Mouse (Mus musculus): ENCODE results near the gene Olfr286. TPM values are rescaled to one million over a fixed set of nuclear protein-coding genes. Genes with fewer than 3 reads are reported as not detected.

Olfr286 gene
- not detected for polyA plus RNA-seq (2014; fragmentation: Illumina TruSeq; extraction: RNeasy Lipid Tissue Mini Kit (QIAGEN cat#74804); ENCODE audit: low read depth, low replicate concordance)

DNA sequence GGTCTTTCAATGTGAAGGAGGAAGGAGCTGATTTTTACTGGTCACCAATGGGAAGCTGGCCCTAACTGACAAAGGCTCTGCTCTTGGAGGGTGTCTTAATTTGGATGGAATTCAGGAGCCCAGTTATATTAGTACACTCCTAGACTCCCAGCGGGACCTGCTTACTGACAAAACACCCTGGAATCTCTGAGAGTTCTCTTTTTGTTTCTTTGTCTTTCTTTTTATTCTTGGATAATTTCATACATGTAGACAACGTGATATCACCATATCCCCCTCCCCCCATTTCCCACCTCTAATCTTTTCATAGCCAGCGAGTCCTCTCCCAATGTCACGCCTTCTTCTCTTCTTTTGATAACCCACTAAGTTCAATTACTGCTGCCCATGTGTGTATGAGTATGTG, at the start of gene Olfr286:
Olfr286 (minus strand) TSS at position 101 of the 400 bp plus-strand sequence.

DNA sequence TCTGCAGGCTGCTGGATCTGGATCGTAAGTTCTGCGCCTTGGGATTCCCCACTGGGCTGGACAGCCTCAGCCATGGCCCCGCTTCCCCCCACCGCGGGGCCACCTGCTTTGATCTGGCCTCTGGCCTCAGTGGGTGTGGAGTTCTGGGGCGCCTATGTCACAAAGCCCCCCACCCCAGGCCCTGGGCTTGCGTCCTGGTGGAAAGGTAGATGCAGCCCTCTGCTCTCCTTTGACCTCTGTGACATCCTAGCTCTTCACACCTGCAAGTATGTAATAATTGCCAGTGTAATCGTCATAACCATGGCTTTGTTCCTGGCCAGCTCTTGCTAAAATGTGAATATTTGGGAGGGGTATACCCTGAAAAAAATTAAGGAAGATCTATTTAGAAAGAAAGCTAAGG, 22.9 kb upstream of the Olfr286 start, which contains the start of gene H1fnt:
H1fnt (minus strand) TSS at position 101 of the 400 bp plus-strand sequence.

DNA sequence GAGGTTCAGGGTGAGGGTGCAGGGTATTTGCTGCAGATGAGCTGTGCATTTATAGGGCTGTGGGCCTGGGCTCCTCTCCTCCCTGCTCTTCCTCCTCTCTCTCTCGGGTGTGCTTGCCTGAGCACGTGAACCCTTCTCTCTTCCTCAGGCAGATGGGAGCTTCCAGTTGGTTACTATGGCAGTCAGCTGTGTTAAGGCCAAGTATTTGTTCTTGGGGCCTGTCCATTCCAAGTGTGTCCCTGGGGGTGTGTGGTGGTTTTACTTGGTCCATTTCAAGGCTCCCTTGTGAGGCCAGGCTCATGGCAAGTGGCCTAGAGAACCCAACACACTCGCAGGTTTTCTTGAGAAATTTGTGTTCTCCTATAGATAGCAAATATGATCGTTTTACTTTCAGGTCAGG, 13.4 kb downstream of the Olfr286 start, which contains the start of the genes Gm44579 and Olfr287:
Gm44579 (minus strand) TSS at position 101 of the 400 bp plus-strand sequence.
Olfr287 (minus strand) TSS at position 180 of the 400 bp plus-strand sequence.

DNA sequence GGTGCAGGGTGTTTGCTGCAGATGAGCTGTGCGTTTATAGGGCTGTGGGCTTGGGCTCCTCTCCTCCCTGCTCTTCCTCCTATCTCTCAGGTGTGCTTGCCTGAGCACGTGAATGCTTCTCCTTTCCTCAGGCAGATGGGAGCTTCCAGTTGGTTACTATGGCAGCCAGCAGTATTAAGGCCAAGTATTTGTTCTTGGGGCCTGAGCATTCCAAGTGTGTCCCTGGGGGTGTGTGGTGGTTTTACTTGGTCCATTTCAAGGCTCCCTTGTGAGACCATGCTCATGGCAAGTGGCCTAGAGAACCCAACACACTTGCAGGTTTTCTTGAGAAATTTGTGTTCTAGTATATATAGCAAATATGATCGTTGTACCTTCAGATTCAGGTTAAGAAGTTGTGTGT, 38.8 kb downstream of the Olfr286 start, which contains the start of gene Olfr288:
Olfr288 (minus strand) TSS at position 101 of the 400 bp plus-strand sequence.

Other genes starting within 250 kb of the Olfr286 start
- gene Col2a1, start 229.8 kb downstream of the Olfr286 start, polyA plus RNA-seq (2014; fragmentation: Illumina TruSeq; extraction: RNeasy Lipid Tissue Mini Kit (QIAGEN cat#74804); ENCODE audit: low read depth, low replicate concordance), result not detected
- gene Pfkm, start 141.9 kb downstream of the Olfr286 start, polyA plus RNA-seq (2014; fragmentation: Illumina TruSeq; extraction: RNeasy Lipid Tissue Mini Kit (QIAGEN cat#74804); ENCODE audit: low read depth, low replicate concordance), result 11.9 TPM
- 36.2 TPM for gene Senp1, start 140.7 kb downstream of the Olfr286 start, polyA plus RNA-seq (2014; fragmentation: Illumina TruSeq; extraction: RNeasy Lipid Tissue Mini Kit (QIAGEN cat#74804); ENCODE audit: low read depth, low replicate concordance)
- 29.8 TPM for gene Asb8, start 68.8 kb downstream of the Olfr286 start, polyA plus RNA-seq (2014; fragmentation: Illumina TruSeq; extraction: RNeasy Lipid Tissue Mini Kit (QIAGEN cat#74804); ENCODE audit: low read depth, low replicate concordance)
- not detected for gene Ccdc184, start 67.3 kb downstream of the Olfr286 start, polyA plus RNA-seq (2014; fragmentation: Illumina TruSeq; extraction: RNeasy Lipid Tissue Mini Kit (QIAGEN cat#74804); ENCODE audit: low read depth, low replicate concordance)
- gene Olfr288, start 38.9 kb downstream of the Olfr286 start, polyA plus RNA-seq (2014; fragmentation: Illumina TruSeq; extraction: RNeasy Lipid Tissue Mini Kit (QIAGEN cat#74804); ENCODE audit: low read depth, low replicate concordance), result not detected
- not detected for gene Gm44579, start 13.5 kb downstream of the Olfr286 start, polyA plus RNA-seq (2014; fragmentation: Illumina TruSeq; extraction: RNeasy Lipid Tissue Mini Kit (QIAGEN cat#74804); ENCODE audit: low read depth, low replicate concordance)
- not detected for gene Olfr287, start 13.4 kb downstream of the Olfr286 start, polyA plus RNA-seq (2014; fragmentation: Illumina TruSeq; extraction: RNeasy Lipid Tissue Mini Kit (QIAGEN cat#74804); ENCODE audit: low read depth, low replicate concordance)
- gene H1fnt, start 22.8 kb upstream of the Olfr286 start, polyA plus RNA-seq (2014; fragmentation: Illumina TruSeq; extraction: RNeasy Lipid Tissue Mini Kit (QIAGEN cat#74804); ENCODE audit: low read depth, low replicate concordance), result not detected
- 3.4 TPM for gene Zfp641, start 61.7 kb upstream of the Olfr286 start, polyA plus RNA-seq (2014; fragmentation: Illumina TruSeq; extraction: RNeasy Lipid Tissue Mini Kit (QIAGEN cat#74804); ENCODE audit: low read depth, low replicate concordance)
- not detected for gene Olfr285, start 82.9 kb upstream of the Olfr286 start, polyA plus RNA-seq (2014; fragmentation: Illumina TruSeq; extraction: RNeasy Lipid Tissue Mini Kit (QIAGEN cat#74804); ENCODE audit: low read depth, low replicate concordance)
- not detected for gene Olfr284, start 106.5 kb upstream of the Olfr286 start, polyA plus RNA-seq (2014; fragmentation: Illumina TruSeq; extraction: RNeasy Lipid Tissue Mini Kit (QIAGEN cat#74804); ENCODE audit: low read depth, low replicate concordance)
- not detected for gene Olfr283, start 146.5 kb upstream of the Olfr286 start, polyA plus RNA-seq (2014; fragmentation: Illumina TruSeq; extraction: RNeasy Lipid Tissue Mini Kit (QIAGEN cat#74804); ENCODE audit: low read depth, low replicate concordance)
- gene Olfr282, start 196.8 kb upstream of the Olfr286 start, polyA plus RNA-seq (2014; fragmentation: Illumina TruSeq; extraction: RNeasy Lipid Tissue Mini Kit (QIAGEN cat#74804); ENCODE audit: low read depth, low replicate concordance), result not detected
- not detected for gene Olfr281, start 218.1 kb upstream of the Olfr286 start, polyA plus RNA-seq (2014; fragmentation: Illumina TruSeq; extraction: RNeasy Lipid Tissue Mini Kit (QIAGEN cat#74804); ENCODE audit: low read depth, low replicate concordance)
- not detected for gene OR5BS1P, start 235.4 kb upstream of the Olfr286 start, polyA plus RNA-seq (2014; fragmentation: Illumina TruSeq; extraction: RNeasy Lipid Tissue Mini Kit (QIAGEN cat#74804); ENCODE audit: low read depth, low replicate concordance)
- not detected for gene Lalba, start 248.3 kb upstream of the Olfr286 start, polyA plus RNA-seq (2014; fragmentation: Illumina TruSeq; extraction: RNeasy Lipid Tissue Mini Kit (QIAGEN cat#74804); ENCODE audit: low read depth, low replicate concordance)